Mouse (Mus musculus) liver, postnatal 0 days (tissue): ENCODE measurements around the gene Atp8a2. TPM values are rescaled to one million over a fixed set of nuclear protein-coding genes. Genes with fewer than 3 reads are reported as not detected.

Source experiments
- ATAC-seq: fragments of 200-750 bp; cut with Nextera tagmentation; 2 replicates; pipeline ENCODE4 v1.8.0; 2017; ENCODE audit warnings: mild to moderate bottlenecking, moderate library complexity
- DNase-seq: peaks from one replicate; pipeline ENCODE4 v3.0.0-alpha.2; 2016
- H3K27ac ChIP-seq: fragments of 300-500 bp; sonication (generic); 2 replicates; pipeline ENCODE4 v1.5.1; 2014; ENCODE audit warnings: antibody characterized with exemption, moderate library complexity, mild to moderate bottlenecking, low read depth
- H3K27me3 ChIP-seq: fragments of 300-500 bp; sonication (generic); 2 replicates; pipeline ENCODE4 v1.6.1; 2014; ENCODE audit warnings: low read length, control low read depth, mixed read lengths; ENCODE audit not compliant: insufficient read depth
- H3K36me3 ChIP-seq: fragments of 300-500 bp; sonication (generic); replicated peaks from 2 replicates; pipeline ENCODE4 v1.6.1; 2014; ENCODE audit warnings: mild to moderate bottlenecking, control low read depth, low read length, moderate library complexity, mixed read lengths; ENCODE audit not compliant: insufficient read depth
- H3K4me1 ChIP-seq: fragments of 300-500 bp; sonication (generic); 2 replicates; pipeline ENCODE4 v1.6.1; 2014; ENCODE audit warnings: antibody characterized with exemption, mild to moderate bottlenecking, control low read depth; ENCODE audit not compliant: insufficient read depth
- H3K4me2 ChIP-seq: fragments of 300-500 bp; sonication (generic); 2 replicates; pipeline ENCODE4 v1.6.1; 2014; ENCODE audit warnings: low read depth, mild to moderate bottlenecking, low read length, moderate library complexity, mixed read lengths
- H3K4me3 ChIP-seq: fragments of 300-500 bp; sonication (generic); 2 replicates; pipeline ENCODE4 v1.5.1; 2014; ENCODE audit warnings: low read depth, low read length
- H3K9ac ChIP-seq: fragments of 300-500 bp; sonication (generic); replicated peaks from 2 replicates; pipeline ENCODE4 v1.6.1; 2014; ENCODE audit warnings: mild to moderate bottlenecking, moderate library complexity
- H3K9me3 ChIP-seq: fragments of 300-500 bp; sonication (generic); 2 replicates; pipeline ENCODE4 v1.6.1; 2016; ENCODE audit warnings: mild to moderate bottlenecking, control low read depth, low read length, mixed read lengths
- CTCF ChIP-seq: sonication (generic); IDR thresholded peaks from 2 replicates; pipeline ENCODE4 v1.5.1; 2016; ENCODE audit warnings: antibody characterized with exemption, low read depth
- EP300 ChIP-seq: IDR thresholded peaks from 2 replicates; pipeline ENCODE4 v1.6.1; 2016; ENCODE audit warnings: antibody characterized with exemption, low read depth, mild to moderate bottlenecking
- WGBS: fragments of 180-500 bp; shearing (Covaris S2); extraction: QIAGEN DNeasy Blood & Tissue Kit; methylation state at CpG from one replicate; pipeline ENCODE4 v1.1.7; 2014; ENCODE audit not compliant: insufficient replicate concordance; 5-methylcytosine and 5-hydroxymethylcytosine counted together
- polyA plus RNA-seq: library from polyadenylated mRNA; unstranded; fragments of >200 nt; fragmentation: Nextera tagmentation; extraction: Ambion mirVana; gene quantifications from 2 replicates; pipeline ENCODE4 v1.2.1, GENCODE M21; 2015

The Atp8a2 gene
- polyA plus RNA-seq, 1 experiment from 2014 or later: 7.5 TPM

DNA sequence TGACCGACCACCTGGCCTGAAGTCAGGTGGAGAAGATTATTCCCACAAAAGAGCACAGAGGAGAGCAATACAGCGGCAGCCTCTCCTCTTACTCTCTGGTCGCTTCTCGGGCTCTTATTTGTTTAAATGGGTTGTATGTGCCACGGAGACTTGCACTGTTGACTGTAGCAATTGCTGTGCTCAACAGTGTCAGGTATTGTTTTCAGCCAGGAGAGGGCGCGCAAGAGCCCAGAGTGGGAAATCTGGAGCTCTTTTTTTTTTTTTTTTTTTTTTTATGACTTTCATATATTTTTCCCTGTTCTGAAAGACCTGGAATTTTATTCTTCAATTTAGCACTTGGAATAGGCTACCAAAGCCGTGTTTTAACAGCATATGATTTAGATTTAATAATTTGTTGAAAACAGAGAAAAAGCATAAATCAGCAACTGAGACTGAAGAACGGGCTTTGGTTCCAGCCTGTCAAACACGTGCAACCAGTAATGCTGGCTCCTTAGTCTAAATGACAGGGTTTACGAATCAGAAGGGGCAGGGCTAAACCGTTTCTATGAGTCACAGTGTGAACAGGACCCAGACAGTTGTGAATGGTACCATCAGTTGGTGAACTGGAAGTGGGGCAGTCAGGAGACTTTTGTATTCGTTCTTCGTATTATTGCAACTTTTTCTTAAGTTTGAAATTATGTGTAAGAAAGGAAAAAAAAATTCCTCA, 583.9 kb downstream of the Atp8a2 start:
- TF ChIP-seq CTCF: peak; percentile 68
- no peak for TF ChIP-seq EP300
- no peaks in the 10 kb centered on the region for H3K27me3 ChIP-seq
- DNase-seq (peak; percentile 63), ATAC-seq (no peak)
- no peaks in the 10 kb centered on the region for H3K4me1 ChIP-seq
- H3K9me3 ChIP-seq: no peaks in the 10 kb centered on the region
- no peaks in the 10 kb centered on the region for H3K36me3 ChIP-seq
- no peak overlapping the region for H3K9ac ChIP-seq
- H3K4me3 ChIP-seq: no peak overlapping the region
- no peak overlapping the region for H3K27ac ChIP-seq
- no peak overlapping the region for H3K4me2 ChIP-seq
- WGBS: 51% methylated on average over 14 of the region's 14 CpGs

GRCm38 (mm10) chr14:59607021-59607420, 590.0 kb downstream of the Atp8a2 start:
- DNase-seq (no peak), ATAC-seq (no peak)
- TF ChIP-seq CTCF (no peak), EP300 (no peak)
- H3K4me1 ChIP-seq: no peaks in the 10 kb centered on the region
- H3K4me3 ChIP-seq: no peak overlapping the region
- H3K36me3 ChIP-seq: no peaks in the 10 kb centered on the region
- H3K9ac ChIP-seq: no peak overlapping the region
- H3K4me2 ChIP-seq: no peak overlapping the region
- 31% methylated on average over 3 of the region's 3 CpGs for WGBS
- H3K27me3 ChIP-seq: no peaks in the 10 kb centered on the region
- no peaks in the 10 kb centered on the region for H3K9me3 ChIP-seq
- no peak overlapping the region for H3K27ac ChIP-seq

- Histone ChIP-seq H3K9me3 (no peaks in the 10 kb centered on the region), H3K27me3 (no peaks in the 10 kb centered on the region), H3K9ac (no peak overlapping the region), H3K4me3 (no peak overlapping the region), H3K4me1 (no peaks in the 10 kb centered on the region), H3K36me3 (no peaks in the 10 kb centered on the region), H3K4me2 (no peak overlapping the region), H3K27ac (no peak overlapping the region)
- DNase-seq (peak; percentile 79), ATAC-seq (no peak; the same call in 1 of the 2 replicates)
- TF ChIP-seq EP300 (no peak), CTCF (peak; percentile 71)
- 10% methylated on average over 5 of the region's 5 CpGs for WGBS
Observed at GRCm38 (mm10) chr14:59605671-59606353, 591.2 kb downstream of the Atp8a2 start.

GRCm38 (mm10) chr14:59604002-59604645, 592.9 kb downstream of the Atp8a2 start:
- no peaks in the 10 kb centered on the region for H3K4me1 ChIP-seq
- ATAC-seq (no peak), DNase-seq (no peak)
- H3K9me3 ChIP-seq: no peaks in the 10 kb centered on the region
- H3K27ac ChIP-seq: no peak overlapping the region
- 69% methylated on average over 5 of the region's 5 CpGs for WGBS
- peak; percentile 67 for TF ChIP-seq CTCF
- no peak for TF ChIP-seq EP300
- H3K9ac ChIP-seq: no peak overlapping the region
- no peak overlapping the region for H3K4me2 ChIP-seq
- H3K4me3 ChIP-seq: no peak overlapping the region
- no peaks in the 10 kb centered on the region for H3K36me3 ChIP-seq
- no peaks in the 10 kb centered on the region for H3K27me3 ChIP-seq

- H3K36me3 ChIP-seq: peaks cover 2% of the 10 kb centered on the region; the same call in 1 of the 2 replicates
- WGBS: 1% methylated on average over 8 of the region's 8 CpGs
- no peaks in the 10 kb centered on the region for H3K9me3 ChIP-seq
- H3K27me3 ChIP-seq: no peaks in the 10 kb centered on the region
- H3K4me1 ChIP-seq: peaks cover 7% of the 10 kb centered on the region; the same call in 1 of the 2 replicates
- H3K27ac ChIP-seq: peak overlapping the region; percentile 86
- peak overlapping the region; percentile 86 for H3K4me2 ChIP-seq
- no peak for TF ChIP-seq EP300
- TF ChIP-seq CTCF: no peak
- no peak for DNase-seq
- peak overlapping the region; percentile 79 for H3K4me3 ChIP-seq
- ATAC-seq: no peak
- H3K9ac ChIP-seq: peak overlapping the region; percentile 79
Observed at GRCm38 (mm10) chr14:59598260-59598627, 598.7 kb downstream of the Atp8a2 start.
